Mouse (Mus musculus) spleen, embryonic (tissue): ENCODE measurements around the gene Pias4.

Source experiments
- CTCF ChIA-PET: fragments of 350-600 bp; sonication (Branson Sonifier 250); formaldehyde crosslinking; loops from one replicate; lab custom pipeline; 2022; lab: Charles Lee

Gene Pias4

DNA sequence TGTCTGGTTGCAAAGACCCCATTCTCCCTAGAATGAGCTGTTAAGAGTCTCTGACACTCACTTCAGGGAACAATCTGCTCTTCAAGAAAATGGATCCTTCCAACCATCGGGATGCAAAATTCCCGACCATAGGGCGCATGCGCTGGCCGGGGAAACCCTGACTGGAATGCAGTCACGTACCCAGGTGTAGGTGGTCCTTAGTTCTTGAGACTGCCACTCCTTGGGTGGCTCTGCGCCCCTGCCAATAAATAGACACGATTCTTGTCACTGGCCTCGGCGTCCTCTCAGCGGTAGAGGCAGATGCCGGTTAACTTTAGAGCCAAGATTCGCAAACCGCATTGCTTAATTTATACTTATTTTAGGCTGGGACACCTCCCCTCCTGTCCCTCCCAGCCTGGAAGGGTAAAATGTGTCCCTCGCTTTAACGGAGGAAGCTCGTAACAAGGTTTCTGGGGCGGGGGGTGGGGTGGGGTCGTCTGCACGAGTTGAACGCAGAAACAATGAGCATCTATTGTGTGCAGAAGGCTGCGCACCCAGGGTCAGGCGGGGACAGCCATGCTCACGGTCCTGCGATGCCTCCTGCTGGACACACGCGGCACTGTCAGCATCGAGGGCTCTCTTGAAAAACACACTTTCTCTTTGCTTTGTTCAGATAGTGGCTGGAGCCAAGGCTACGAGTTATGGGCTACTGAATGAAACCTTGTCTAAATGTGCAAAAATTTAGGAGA is 7.1 kb upstream of the Pias4 start:
- CTCF ChIA-PET, result interaction anchor here (0.6 kb wide), 2 partner anchors 22 to 258 kb away, joined by 3 to 5 read pairs; no protein-coding TSS in a partner anchor

DNA sequence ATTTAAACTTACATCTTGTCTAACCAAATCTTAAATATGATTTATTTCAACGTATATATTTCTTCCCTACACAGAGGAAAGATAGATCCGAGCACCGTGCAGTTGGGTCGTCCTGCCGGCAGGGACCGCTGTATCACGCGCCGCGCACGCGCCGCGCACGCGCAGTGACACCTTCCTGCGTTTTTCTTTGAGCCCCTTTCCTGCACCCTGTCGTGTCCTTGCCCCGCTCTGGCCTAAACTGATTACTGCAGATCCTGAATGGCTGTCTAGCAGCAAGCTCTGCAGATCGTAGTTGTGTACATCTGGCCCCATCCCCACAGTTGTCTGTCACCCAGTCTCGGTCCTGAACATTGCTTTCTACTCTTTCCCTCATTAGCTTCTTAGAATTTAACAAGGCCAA is 5.4 kb upstream of the Pias4 start:
- CTCF ChIA-PET, result interaction anchor here (0.6 to 0.7 kb wide), 3 partner anchors 40 to 172 kb away, joined by 4 to 14 read pairs (median 6); no protein-coding TSS in a partner anchor

DNA sequence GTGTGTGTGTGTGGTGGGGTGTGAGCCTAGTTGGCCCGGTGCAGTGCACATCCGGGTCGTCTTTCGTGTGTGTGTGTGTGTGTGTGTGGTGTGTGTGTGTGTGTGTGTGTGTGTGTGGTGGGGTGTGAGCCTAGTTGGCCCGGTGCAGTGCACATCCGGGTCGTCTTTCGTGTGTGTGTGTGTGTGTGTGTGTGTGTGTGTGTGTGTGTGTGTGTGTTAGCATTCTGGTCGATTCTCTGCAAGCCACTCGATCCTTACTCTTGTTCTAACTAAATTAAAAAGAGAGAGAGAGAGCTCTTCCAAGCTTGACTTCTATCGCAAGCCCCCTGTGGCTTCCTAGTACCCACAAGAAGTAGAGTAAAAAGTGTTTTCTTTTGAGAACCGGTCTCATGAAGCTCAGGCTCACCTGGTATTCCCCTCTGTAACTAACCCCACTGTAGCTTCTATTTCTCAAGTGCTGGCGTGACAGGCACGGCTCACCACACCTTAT is 1.7 kb upstream of the Pias4 start:
- CTCF ChIA-PET, result interaction anchor here (0.6 kb wide), 1 partner anchor 26 kb away, joined by 3 read pairs; no protein-coding TSS in a partner anchor

DNA sequence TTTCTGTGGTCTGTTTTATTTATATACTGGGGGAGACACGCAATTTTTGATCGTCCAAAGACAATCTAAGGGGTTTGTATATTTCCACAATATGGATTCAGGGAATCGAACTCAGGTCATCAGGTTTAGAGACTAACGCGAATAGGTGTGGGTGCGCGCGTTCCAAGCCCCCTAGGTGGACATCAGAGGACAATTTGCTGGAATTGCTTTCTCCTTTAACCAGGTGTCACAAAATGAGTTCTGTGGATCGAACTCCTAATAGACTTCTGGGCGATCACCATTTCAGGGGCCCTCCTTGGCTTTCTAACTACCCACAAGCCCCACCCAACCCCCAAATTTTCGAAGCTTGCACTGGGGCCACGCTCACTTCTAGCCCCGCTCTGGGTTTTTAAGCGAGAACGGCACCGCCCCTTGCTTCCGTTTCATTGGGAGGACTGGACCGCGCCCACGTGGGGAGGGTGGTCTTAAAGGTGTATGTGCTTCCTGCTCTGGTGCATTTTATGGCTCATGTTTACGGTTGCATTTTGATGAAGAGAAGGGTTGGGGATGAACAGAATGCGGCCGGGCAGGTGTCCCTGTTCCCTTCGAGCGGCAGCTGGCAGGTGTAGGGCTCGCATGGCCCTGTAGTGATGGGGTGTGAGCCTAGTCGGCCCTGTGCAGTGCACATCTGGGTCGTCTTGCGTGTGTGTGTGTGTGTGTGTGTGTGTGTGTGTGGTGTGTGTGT is 960 bp upstream of the Pias4 start:
- CTCF ChIA-PET, result interaction anchor here (0.6 to 0.7 kb wide), 3 partner anchors 167 to 359 kb away, joined by 3 to 4 read pairs (median 3); no protein-coding TSS in a partner anchor

DNA sequence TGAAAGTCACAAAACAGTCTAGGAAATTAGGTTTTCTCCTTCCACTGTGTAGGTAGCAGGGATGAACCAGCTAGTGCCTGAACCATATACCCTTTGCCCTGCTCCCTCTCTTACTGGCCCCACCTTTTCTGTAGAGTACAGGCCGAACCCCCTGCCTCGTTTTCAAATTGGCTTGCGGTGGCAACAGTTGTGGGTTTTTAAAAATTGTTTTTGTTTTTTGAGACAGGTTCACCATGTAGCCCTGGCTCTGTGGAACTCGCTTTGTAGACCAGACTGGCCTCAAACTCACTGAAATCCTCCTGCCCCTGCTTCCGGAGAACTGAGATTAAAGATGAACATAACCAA is 336 bp upstream of the Pias4 start:
- CTCF ChIA-PET, result interaction anchor here (0.6 kb wide), 2 partner anchors 167 to 358 kb away, joined by 3 read pairs; no protein-coding TSS in a partner anchor

DNA sequence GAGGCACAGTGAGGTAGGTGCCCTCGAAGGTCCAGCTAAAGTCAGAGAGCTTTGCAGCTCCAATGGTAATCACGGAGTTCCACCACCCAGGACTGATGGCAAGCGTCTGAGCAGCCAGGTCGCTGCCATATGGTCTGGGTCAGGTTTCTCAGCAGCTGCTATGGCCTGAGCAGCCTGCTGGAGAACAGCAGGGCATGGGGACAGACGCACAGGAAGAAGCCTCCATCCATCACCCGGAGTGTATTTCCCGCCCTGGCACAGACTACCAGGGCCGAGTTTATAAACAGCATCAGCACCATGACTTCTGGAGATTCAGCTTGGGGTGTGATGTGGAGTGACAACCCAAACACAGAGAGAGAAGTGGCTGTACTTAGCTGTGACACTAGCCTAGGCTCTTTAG is 2.6 kb downstream of the Pias4 start:
- CTCF ChIA-PET, result no interaction called here

DNA sequence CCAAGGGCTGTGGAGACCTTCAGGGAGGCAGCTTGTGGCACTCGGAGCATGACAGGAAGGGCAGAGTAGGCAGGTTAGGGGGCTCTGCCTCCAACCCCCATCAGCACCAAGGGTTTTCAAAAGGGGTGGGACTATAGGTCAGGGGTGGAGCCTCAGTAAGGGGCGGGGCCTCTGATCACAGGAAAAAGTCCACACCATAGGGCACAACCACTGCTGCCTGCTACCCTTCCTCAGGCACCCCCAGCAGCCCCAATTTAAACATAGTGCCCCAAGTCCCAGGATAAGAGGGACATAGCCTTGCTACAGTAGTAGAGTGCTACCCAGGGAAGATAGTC is 5.4 kb downstream of the Pias4 start:
- CTCF ChIA-PET, result interaction anchor here (0.6 to 1.4 kb wide), 3 partner anchors 15 to 57 kb away, joined by 3 to 5 read pairs (median 3); no protein-coding TSS in a partner anchor

DNA sequence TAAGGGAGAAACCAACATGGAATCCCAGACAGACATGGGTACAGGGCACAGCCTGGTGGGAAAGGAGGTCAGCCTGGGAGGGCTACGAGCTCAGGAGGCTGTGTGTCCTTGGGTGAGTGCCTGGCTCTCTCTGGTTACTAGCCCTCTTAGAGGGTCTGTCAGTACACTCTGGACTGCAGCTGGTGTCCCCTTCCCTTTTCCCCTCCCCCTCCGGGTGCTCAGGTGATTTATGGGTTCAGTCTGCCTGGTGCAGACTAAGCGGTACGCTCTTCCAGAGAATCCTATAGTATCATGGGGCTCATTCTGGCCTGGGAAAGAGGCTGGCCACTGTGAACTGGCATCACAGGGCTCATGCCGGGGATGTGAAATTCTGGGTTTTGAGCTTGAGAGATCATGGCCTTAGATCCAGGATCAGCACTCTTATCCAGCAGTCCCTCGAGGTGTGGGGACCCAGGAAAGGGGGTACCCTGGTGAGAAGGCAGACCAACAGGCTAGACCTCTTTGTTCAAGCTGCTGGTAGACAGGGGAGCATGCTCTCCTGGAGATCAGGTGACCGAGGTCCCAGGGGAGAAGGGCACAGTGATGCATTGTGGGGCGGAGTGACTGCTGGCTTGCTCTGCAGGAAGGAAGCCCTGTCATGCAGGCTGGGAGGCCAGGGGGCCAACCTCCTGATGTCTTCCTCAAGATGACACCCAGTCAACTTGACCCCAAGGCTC is 6.0 kb downstream of the Pias4 start:
- CTCF ChIA-PET, result interaction anchor here (1.4 kb wide), 1 partner anchor 23 kb away, joined by 5 read pairs; no protein-coding TSS in a partner anchor

DNA sequence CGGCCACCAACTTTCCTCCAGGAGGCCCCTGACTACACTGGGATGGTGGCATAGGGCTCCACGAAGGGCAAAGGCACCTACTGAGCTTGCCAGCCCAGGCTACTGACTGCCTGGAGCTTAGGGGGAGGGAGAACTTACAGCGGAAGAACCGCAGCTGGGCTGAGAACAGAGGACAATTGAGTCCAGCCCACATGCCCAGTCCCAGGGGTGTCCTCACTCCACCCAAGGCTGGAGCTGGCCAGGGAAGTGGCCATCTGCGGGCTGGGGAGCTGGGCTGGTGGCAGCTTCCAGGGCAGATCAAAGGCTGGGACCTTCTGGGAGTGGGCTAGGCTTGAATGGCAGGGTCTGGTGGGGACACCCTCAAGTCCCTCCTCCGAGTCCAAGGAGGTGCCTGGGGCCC is 13.0 kb downstream of the Pias4 start:
- CTCF ChIA-PET, result interaction anchor here (1.2 kb wide), 1 partner anchor 9 kb away, joined by 4 read pairs; no protein-coding TSS in a partner anchor

DNA sequence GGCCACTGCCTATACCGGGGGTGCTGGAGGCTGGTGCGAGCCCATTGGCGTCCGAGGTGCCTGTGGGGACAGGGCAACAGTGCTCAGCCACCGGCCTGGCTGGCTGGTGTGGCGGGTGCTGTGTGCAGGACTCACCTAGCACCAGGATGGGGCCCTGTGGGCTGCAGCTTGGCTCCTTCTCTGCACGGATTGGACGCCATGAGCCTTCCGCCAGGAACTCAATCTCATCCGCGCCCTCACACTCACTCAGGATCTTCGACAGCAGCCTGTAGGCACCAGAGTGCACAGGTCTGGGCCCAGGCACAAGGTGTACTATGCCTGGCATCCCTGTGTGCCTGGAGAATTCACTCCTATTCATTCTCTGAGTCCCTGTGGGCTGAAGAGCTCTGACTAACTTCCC is 13.4 kb downstream of the Pias4 start:
- CTCF ChIA-PET, result no interaction called here

DNA sequence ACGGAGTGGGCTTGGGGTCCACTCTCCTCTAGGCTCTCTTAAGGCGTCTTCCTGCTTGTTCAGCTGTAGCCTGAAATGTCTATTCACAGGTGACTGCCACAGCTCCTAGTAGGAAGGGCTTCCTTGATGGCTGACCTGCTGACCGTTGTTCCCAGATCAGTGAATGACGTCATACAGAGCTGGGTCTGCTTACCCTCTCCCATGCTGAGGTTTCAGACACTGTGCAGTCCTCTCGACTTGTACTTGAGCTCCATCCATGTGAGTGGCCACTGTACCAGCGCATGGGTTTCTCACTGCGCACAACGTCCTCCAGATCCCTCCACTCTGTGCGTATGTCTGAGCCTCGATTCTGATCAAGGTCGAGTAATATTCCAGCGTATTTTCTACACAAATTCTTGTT is 15.1 kb downstream of the Pias4 start:
- CTCF ChIA-PET, result no interaction called here

DNA sequence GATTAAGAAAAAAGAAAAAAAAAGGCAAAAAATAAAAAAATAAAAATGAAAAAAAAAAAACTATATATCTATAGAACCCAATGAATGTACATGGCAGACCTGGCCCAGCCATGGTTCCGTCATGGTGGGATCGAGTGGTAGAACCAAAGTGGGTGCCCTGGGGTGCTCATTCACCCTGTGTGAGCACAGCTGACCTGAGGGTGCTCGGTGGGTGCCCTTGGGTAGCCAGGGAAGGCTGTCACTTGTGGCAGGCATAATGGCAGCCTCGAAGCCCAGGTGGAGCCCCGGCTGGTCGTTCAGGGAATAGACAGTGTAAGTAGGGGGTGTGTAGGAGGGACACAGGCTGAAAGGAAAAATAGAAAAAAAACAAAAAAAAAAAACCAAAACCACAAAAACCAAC is 16.5 kb downstream of the Pias4 start:
- CTCF ChIA-PET, result interaction anchor here (0.6 to 0.7 kb wide), 2 partner anchors 8 to 148 kb away, joined by 5 to 8 read pairs; no protein-coding TSS in a partner anchor

DNA sequence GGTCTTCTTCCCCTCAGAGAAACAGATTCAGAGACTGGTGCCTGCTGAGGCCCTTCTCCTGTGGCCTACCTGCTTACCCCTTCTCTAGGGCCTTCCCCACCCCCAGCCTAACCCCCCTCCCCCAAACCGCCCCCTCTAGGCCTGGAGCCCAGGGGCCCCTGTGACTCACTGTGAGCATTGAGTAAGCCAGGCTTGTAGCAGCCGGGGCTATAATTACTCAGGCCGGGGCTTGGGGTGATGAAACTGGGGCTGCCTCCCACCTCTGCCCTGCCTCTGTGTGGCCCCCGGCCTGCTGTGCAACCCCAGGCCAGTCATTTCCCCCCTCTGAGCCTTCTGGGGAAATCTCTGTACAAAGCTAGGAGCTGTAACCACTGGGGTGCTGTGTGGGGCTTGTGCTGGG is 21.4 kb downstream of the Pias4 start:
- CTCF ChIA-PET, result no interaction called here

DNA sequence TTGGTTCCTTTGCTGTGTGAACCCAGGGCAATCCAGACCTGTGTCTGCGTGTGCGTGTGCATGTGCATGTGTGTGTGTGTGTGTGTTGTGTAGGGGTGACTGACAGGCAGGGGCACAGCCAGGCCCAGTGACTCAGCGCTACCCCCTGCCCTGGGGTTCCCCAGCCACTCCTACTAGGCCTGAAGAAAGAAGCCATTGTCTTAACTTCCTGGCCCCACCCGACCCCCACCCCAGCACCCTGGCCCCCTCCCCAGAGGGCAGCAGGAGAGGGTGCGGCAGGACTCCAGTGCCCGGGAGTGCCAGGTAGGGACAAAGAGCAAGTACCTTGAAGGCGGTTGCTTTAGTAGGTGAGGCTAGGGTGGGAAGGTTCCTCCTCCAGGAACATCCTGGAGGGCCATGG is 21.9 kb downstream of the Pias4 start:
- CTCF ChIA-PET, result no interaction called here

DNA sequence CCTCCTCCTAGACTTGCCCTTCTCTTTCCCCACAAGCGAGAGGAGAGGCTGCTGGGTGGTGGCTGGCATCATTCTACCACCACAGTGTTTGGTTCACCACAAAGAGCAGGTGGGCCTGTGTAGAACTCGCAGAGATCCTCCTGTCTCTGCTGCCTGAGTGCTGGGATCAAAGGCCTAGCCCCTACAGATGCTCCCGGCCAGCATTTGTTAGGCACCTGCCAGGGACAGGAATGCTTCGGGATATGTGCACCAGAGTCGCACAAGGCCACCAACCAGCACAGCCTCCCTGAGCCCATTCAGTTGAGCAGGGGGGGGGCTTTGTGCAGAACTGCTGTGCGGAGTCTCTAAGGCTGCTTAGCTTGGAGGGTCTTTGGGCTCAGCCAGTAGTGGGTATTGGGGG is 22.4 kb downstream of the Pias4 start:
- CTCF ChIA-PET, result no interaction called here

DNA sequence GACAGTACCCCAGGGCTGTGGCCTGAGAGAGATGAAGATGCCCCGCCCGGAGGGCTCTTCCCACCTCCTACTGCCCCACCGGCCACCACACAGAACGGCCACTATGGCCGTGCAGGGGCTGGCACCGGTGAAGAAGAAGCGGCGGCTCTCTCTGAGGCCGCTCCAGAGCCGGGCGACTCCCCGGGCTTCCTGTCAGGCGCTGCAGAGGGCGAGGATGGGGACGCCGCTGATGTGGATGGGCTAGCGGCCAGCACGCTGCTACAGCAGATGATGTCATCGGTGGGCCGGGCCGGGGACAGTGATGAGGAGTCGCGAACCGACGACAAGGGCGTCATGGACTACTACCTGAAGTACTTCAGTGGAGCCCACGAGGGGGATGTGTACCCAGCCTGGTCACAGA is 23.1 kb downstream of the Pias4 start:
- CTCF ChIA-PET, result no interaction called here

DNA sequence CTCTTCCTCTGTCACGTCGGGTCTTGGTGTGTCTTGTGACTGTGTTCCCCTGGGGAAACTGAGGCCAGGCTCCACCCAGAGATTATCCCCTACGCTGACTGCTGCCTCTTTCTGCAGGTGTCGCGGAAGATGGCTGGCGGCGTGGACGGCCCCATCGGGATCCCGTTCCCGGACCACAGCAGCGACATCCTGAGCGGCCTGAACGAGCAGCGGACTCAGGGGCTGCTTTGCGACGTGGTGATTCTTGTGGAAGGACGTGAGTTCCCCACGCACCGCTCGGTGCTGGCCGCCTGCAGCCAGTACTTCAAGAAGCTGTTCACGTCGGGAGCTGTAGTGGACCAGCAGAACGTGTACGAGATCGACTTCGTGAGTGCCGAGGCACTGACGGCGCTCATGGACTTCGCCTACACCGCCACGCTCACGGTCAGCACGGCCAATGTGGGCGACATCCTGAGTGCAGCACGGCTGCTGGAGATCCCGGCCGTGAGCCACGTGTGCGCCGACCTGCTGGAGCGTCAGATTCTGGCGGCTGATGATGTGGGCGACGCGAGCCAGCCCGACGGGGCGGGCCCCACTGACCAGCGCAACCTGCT is 23.8 kb downstream of the Pias4 start:
- CTCF ChIA-PET, result no interaction called here

DNA sequence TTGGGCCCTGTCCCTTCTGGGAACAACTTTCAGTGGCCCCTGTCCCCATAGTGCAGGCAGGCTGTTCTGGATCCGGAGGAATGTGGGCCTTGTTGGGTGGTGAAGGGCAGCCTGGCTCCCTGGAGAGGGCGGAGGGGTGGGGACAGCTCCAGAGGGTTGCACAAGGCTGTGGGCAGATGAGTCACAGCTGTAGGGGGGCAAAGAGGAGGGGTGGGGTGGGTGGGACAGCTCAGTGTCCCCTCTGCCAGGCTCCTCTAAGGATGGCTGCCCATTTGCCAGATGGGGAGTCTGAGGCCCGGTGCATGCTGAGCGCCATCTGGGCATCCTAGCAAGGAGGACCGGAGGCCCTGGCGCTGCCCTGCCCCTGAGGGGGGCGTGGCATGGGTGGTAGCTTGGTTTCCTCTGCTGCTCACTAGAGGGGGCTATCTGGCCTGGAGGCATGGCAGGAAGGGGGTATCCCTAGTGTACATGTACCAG is 24.5 kb downstream of the Pias4 start:
- CTCF ChIA-PET, result interaction anchor here (0.5 kb wide), 1 partner anchor 8 kb away, joined by 8 read pairs; no protein-coding TSS in a partner anchor

DNA sequence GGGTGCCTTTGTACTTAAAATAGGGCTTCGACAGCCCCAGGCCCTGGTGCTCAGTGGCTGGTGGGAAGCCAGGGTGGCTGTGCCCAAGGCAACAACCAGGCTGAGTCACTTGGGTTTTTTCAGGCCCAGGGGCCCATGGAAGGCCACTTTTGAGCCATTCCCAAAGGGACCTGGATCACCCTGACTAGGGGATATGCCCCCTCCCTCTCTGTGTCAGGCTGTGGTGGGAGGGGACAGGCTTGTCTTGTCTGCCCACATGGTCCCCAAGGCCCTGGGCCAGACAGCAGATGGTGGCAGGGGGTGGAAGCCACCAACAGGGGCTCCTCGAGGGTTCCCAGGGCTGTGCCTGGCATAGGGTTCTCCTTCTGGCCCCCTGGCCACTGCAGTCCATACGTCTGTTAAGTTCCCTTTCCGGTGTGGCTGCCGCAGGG is 25.2 kb downstream of the Pias4 start:
- CTCF ChIA-PET, result no interaction called here

DNA sequence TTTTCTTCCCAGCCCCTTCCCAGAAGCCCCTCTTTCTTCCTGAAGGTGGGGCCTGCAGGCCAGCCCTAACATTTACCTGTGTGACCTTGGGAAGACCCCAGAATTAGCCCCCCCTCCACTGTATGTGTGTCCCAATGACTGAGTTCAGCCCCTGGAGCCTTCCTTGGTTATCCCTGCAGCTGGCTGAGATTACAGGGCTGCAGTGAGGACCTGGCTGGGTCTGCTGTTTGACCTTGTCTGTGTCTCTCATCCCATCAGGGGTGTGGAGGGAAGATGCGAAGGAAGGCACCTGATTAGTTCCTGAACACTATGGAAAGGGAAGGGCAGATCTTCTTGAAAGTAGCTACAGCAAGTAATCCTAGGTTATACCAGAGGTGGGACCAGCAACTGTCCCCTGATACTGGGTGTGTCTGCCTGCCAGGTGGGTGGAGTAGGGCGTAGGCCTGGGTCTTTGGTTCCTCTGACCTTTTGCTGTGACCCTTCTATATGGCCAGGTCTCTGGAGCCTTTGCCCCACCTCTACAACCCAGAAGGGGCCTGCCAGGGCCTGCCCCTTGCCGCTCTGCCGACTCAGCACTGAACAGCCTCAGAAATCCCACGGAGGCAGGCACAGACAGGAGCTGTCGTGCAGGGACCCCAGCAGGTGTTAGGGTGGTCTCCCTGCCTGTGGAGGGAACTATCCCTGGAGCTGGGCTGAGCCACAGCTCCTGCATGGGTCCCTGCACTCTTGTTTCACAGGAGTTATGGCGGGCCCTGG is 26.1 kb downstream of the Pias4 start:
- CTCF ChIA-PET, result no interaction called here
